Mouse (Mus musculus): ENCODE results near the gene Aebp1.

The Aebp1 gene

DNA sequence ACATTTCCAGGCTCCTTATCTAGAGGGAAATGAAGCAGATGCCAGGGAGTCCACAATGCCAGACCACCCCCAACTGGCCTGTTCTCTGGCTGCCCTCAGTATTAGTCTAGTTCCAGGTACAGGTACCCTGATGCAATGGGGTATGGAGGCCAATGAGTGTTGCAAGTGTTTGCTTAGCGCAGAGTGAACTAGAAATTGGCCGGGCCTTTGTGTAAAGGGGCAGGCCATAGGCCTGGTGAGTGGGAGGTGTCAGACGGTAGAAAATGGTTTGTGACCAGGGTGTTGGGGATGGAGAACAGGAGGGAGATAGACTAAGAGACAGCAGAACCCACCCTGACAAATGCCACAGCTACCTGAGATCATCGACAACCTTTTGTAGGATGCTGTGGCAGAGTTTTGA, 57.9 kb downstream of the Aebp1 start:
- DNase-seq (ENCODE audit: inconsistent age in 2 of 2, low spot score in 1 of 2): peak in 1 of 2 experiments; percentile 40

DNA sequence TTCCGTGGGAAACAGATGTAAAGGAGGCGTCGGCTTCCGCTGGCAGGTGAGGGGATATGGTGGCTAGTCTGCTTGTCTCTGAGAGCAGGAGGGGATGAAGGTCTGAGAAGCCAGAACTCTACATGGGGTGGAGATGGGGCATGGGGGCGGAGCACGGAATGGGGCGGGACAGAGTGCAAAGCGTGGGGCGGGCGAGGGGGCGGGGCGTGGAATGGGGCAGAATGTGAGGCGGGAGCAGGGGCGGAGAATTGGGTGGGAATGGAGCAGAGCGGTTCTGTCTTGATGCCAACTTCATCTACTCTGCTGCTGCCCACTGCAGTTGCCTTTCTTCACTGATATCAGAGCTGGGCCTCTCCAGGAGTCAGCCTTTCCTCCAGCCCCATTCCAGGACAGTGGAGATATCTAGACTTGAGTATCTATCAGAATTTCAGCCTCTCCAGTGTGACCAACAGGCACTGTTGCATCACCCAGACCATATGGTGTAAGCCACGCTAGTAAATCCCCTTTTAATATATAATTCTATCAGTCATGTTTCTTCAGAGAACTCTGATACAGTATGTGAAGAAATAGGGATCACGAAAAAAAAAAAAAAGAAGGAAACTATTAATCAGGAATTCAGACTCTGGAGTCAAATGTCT, 58.7 kb downstream of the Aebp1 start:
- no peak for DNase-seq (ENCODE audit: inconsistent age in 2 of 2, low spot score in 1 of 2)

Measured in adrenal gland, adult (tissue).